Mouse (Mus musculus): ENCODE results near the gene Olfr1115.
"Not testable (repeated sequence)": the region's sequence is repeated elsewhere in the genome, so short reads cannot be mapped to it uniquely, and the experiment has no call there.

The Olfr1115 gene

DNA sequence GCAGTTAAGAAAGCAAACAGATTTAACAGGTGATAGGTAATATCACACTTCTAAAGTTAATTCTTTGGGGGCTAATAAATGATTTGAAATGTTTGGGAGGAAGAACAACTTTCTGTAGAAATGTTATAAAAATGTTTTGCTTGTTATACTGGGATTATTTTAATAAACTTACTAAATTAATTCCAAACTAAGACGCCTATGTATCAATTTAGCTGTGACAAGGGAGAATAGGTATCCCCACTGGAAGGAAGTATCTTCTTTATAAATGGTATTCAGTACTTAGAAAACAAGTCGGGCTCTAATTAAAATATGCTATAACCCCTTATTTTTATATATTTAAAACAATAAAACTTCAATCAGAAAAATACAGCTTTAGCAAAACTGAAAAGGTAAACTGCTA lies at the start of gene Olfr1115:
Olfr1115 (plus strand) TSS at position 301 of the 400 bp plus-strand sequence.
- no peak for DNase-seq (ENCODE audit: low spot score in 2 of 2)

DNA sequence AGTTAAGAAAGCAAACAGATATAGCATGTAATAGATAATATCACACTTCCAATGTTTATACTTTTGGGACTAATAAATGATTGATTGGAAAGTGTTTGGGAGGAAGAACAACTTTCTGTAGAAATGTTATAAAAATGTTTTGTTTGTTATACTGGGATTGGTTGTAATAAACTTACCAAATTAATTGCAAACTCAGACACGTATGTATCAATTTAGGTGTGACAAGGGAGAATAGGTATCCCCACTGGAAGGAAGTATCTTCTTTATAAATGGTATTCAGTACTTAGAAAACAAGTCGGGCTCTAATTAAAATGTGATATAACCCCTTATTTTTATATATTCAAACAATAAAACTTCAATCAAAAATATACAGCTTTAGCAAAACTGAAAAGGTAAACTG lies 39.1 kb upstream of the Olfr1115 start, which contains the start of gene Olfr1113:
Olfr1113 (plus strand) TSS at position 301 of the 400 bp plus-strand sequence.
- DNase-seq (ENCODE audit: low spot score in 2 of 2): no peak

- no peak for DNase-seq (ENCODE audit: low spot score in 2 of 2)
Measured at GRCm38 (mm10) chr2:87267234-87267633, 19.4 kb downstream of the Olfr1115 start, which contains the start of gene Olfr1116. Gene Olfr1116 (plus strand): TSS chr2:87267534.

DNA sequence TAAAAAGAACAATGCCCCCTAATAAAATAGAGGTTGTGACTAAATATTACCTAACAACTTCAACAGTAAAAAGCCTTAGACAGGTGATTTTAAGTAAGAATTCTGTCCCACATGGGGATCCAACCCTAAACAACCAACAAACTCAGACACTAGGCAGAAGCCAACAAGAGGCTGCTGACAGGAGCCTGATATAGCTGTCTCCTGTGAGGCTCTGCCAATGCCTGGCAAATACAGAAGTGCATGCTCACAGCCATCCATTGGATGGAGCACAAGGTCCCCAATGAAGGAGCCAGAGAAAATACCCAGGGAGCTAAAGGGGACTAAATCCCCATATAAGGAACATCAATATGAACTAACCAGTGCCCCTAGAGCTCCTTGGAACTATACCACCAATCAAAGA lies 46.2 kb downstream of the Olfr1115 start:
- not testable (repeated sequence) for DNase-seq (ENCODE audit: low spot score in 2 of 2)
